Mouse (Mus musculus) stomach, postnatal 0 days (tissue): Measurements from ENCODE around the gene Chchd6. TPM values are rescaled to one million over a fixed set of nuclear protein-coding genes. Genes with fewer than 3 reads are reported as not detected.

Experiments used
- ATAC-seq: fragments of 200-750 bp; cut with Nextera tagmentation; 2 replicates; pipeline ENCODE4 v1.8.0; 2017; ENCODE audit not compliant: low FRiP score, low TSS enrichment
- DNase-seq: peaks from one replicate; pipeline ENCODE4 v3.0.0-alpha.2; 2016; ENCODE audit warnings: low spot score
- H3K27ac ChIP-seq: fragments of 300-500 bp; sonication (generic); replicated peaks from 2 replicates; pipeline ENCODE4 v1.5.1; 2014; ENCODE audit warnings: mild to moderate bottlenecking, control low read depth
- H3K27me3 ChIP-seq: fragments of 300-500 bp; sonication (generic); 2 replicates; pipeline ENCODE4 v1.6.1; 2014; ENCODE audit warnings: low read length; ENCODE audit not compliant: control insufficient read depth, insufficient read depth
- H3K36me3 ChIP-seq: fragments of 300-500 bp; sonication (generic); 2 replicates; pipeline ENCODE4 v1.6.1; 2014; ENCODE audit warnings: low read length, mixed read lengths; ENCODE audit not compliant: control insufficient read depth, insufficient read depth
- H3K4me1 ChIP-seq: fragments of 300-500 bp; sonication (generic); replicated peaks from 2 replicates; pipeline ENCODE4 v1.6.1; 2014; ENCODE audit warnings: antibody characterized with exemption; ENCODE audit not compliant: control insufficient read depth, insufficient read depth
- H3K4me2 ChIP-seq: fragments of 300-500 bp; sonication (generic); replicated peaks from 2 replicates; pipeline ENCODE4 v1.6.1; 2014; ENCODE audit warnings: low read depth, mild to moderate bottlenecking, control low read depth, moderate library complexity
- H3K4me3 ChIP-seq: fragments of 300-500 bp; sonication (generic); 2 replicates; pipeline ENCODE4 v1.5.1; 2014; ENCODE audit warnings: low read depth, low read length, control low read depth
- H3K9ac ChIP-seq: fragments of 300-500 bp; sonication (generic); 2 replicates; pipeline ENCODE4 v1.6.1; 2014; ENCODE audit warnings: mild to moderate bottlenecking, low read length, control low read depth, mixed read lengths
- H3K9me3 ChIP-seq: fragments of 300-500 bp; sonication (generic); 2 replicates; pipeline ENCODE4 v1.6.1; 2016; ENCODE audit warnings: low read length; ENCODE audit not compliant: control insufficient read depth
- CTCF ChIP-seq: IDR thresholded peaks from 2 replicates; pipeline ENCODE4 v1.5.1; 2016; ENCODE audit warnings: antibody characterized with exemption, low read depth, mild to moderate bottlenecking, moderate library complexity
- EP300 ChIP-seq: optimal IDR thresholded peaks from 2 replicates; pipeline ENCODE3; 2016; ENCODE audit warnings: antibody characterized with exemption
- WGBS: fragments of 180-500 bp; shearing (Covaris S2); extraction: QIAGEN DNeasy Blood & Tissue Kit; methylation state at CpG from one replicate; pipeline ENCODE4 v1.1.7; 2014; 5-methylcytosine and 5-hydroxymethylcytosine counted together
- polyA plus RNA-seq: library from polyadenylated mRNA; unstranded; fragments of >200 nt; fragmentation: Nextera tagmentation; extraction: Ambion mirVana; gene quantifications from 2 replicates; pipeline ENCODE4 v1.2.1, GENCODE M21; 2015

Chchd6 gene
- polyA plus RNA-seq, 1 experiment from 2014 or later: 22.7 TPM

GRCm38 (mm10) chr6:89350520-89350919 is 244.9 kb downstream of the Chchd6 start:
- no peak for TF ChIP-seq CTCF
- TF ChIP-seq EP300: no peak
- WGBS: 98% methylated on average over 2 of the region's 2 CpGs
- peaks cover 14% of the 10 kb centered on the region for H3K4me1 ChIP-seq
- H3K4me3 ChIP-seq: no peak overlapping the region
- H3K4me2 ChIP-seq: no peak overlapping the region
- H3K9ac ChIP-seq: no peak overlapping the region
- ATAC-seq (no peak), DNase-seq (no peak)
- peaks cover 5% of the 10 kb centered on the region; the same call in 1 of the 2 replicates for H3K36me3 ChIP-seq
- H3K27ac ChIP-seq: peak overlapping the region; percentile 81
- no peaks in the 10 kb centered on the region for H3K9me3 ChIP-seq
- H3K27me3 ChIP-seq: no peaks in the 10 kb centered on the region

- peaks cover 5% of the 10 kb centered on the region; the same call in 1 of the 2 replicates for H3K36me3 ChIP-seq
- peak overlapping the region; percentile 81; the same call in 1 of the 2 replicates for H3K27ac ChIP-seq
- H3K4me3 ChIP-seq: no peak overlapping the region
- H3K4me1 ChIP-seq: peaks cover 19% of the 10 kb centered on the region
- no peak overlapping the region for H3K4me2 ChIP-seq
- H3K27me3 ChIP-seq: no peaks in the 10 kb centered on the region
- TF ChIP-seq CTCF: no peak
- no peak for TF ChIP-seq EP300
- ATAC-seq (no peak), DNase-seq (no peak)
- no peaks in the 10 kb centered on the region for H3K9me3 ChIP-seq
- no peak overlapping the region for H3K9ac ChIP-seq
- 68% methylated on average over 1 of the region's 1 CpGs for WGBS
These were observed 245.4 kb downstream of the Chchd6 start for GRCm38 (mm10) chr6:89350037-89350515.

GRCm38 (mm10) chr6:89348363-89348762 is 247.1 kb downstream of the Chchd6 start:
- H3K4me2 ChIP-seq: no peak overlapping the region
- H3K27ac ChIP-seq: no peak overlapping the region
- DNase-seq (peak; percentile 26), ATAC-seq (no peak)
- no peaks in the 10 kb centered on the region for H3K27me3 ChIP-seq
- 84% methylated on average over 9 of the region's 9 CpGs for WGBS
- TF ChIP-seq CTCF (no peak), EP300 (no peak)
- no peak overlapping the region for H3K4me3 ChIP-seq
- H3K9ac ChIP-seq: no peak overlapping the region
- H3K4me1 ChIP-seq: peaks cover 18% of the 10 kb centered on the region
- H3K36me3 ChIP-seq: 0 out of 2 replicates have a peak, but pooled peaks cover 2% of the 10 kb centered on the region
- no peaks in the 10 kb centered on the region for H3K9me3 ChIP-seq

GRCm38 (mm10) chr6:89347792-89348191 is 247.7 kb downstream of the Chchd6 start:
- H3K9me3 ChIP-seq: no peaks in the 10 kb centered on the region
- H3K27ac ChIP-seq: no peak overlapping the region
- no peak overlapping the region for H3K9ac ChIP-seq
- 75% methylated on average over 1 of the region's 1 CpGs for WGBS
- peaks cover 18% of the 10 kb centered on the region for H3K4me1 ChIP-seq
- H3K27me3 ChIP-seq: no peaks in the 10 kb centered on the region
- TF ChIP-seq CTCF: no peak
- TF ChIP-seq EP300: no peak
- ATAC-seq (no peak), DNase-seq (no peak)
- H3K4me2 ChIP-seq: no peak overlapping the region
- no peak overlapping the region for H3K4me3 ChIP-seq
- H3K36me3 ChIP-seq: 0 out of 2 replicates have a peak, but pooled peaks cover 2% of the 10 kb centered on the region

- ATAC-seq (no peak), DNase-seq (no peak)
- WGBS: 95% methylated on average over 1 of the region's 1 CpGs
- TF ChIP-seq EP300: no peak
- no peak for TF ChIP-seq CTCF
- Histone ChIP-seq H3K36me3 (peaks cover 11% of the 10 kb centered on the region), H3K9me3 (no peaks in the 10 kb centered on the region), H3K27ac (peak overlapping the region; percentile 78), H3K4me3 (no peak overlapping the region), H3K4me1 (peaks cover 7% of the 10 kb centered on the region), H3K4me2 (no peak overlapping the region), H3K9ac (no peak overlapping the region), H3K27me3 (no peaks in the 10 kb centered on the region)
These were observed 249.6 kb downstream of the Chchd6 start for GRCm38 (mm10) chr6:89345855-89346254.

GRCm38 (mm10) chr6:89345486-89345785 is 250.0 kb downstream of the Chchd6 start:
- no peak for DNase-seq
- H3K4me3 ChIP-seq: no peak overlapping the region
- H3K27ac ChIP-seq: peak overlapping the region; percentile 78
- H3K27me3 ChIP-seq: no peaks in the 10 kb centered on the region
- H3K9me3 ChIP-seq: no peaks in the 10 kb centered on the region
- 58% methylated on average over 3 of the region's 3 CpGs for WGBS
- H3K36me3 ChIP-seq: peaks cover 16% of the 10 kb centered on the region
- TF ChIP-seq EP300: no peak
- TF ChIP-seq CTCF: no peak
- 0 out of 2 replicates have a peak overlapping the region, but pooled peaks have one; percentile 11 for H3K4me2 ChIP-seq
- peak overlapping the region; percentile 27 for H3K9ac ChIP-seq
- peak; percentile 4; the same call in 1 of the 2 replicates for ATAC-seq
- H3K4me1 ChIP-seq: peaks cover 7% of the 10 kb centered on the region
